Mouse (Mus musculus): ENCODE results near the gene Trmt11.
A peak's percentile ranks its signal among the peaks of the same experiment; 100 is the strongest.
"Not testable (repeated sequence)": the region's sequence is repeated elsewhere in the genome, so short reads cannot be mapped to it uniquely, and the experiment has no call there.

Trmt11 gene

GRCm38 (mm10) chr10:30555686-30556578 lies 44.6 kb downstream of the Trmt11 start:
- DNase-seq, result no peak

GRCm38 (mm10) chr10:30552377-30552776 lies 48.2 kb downstream of the Trmt11 start:
- DNase-seq, result no peak

DNA sequence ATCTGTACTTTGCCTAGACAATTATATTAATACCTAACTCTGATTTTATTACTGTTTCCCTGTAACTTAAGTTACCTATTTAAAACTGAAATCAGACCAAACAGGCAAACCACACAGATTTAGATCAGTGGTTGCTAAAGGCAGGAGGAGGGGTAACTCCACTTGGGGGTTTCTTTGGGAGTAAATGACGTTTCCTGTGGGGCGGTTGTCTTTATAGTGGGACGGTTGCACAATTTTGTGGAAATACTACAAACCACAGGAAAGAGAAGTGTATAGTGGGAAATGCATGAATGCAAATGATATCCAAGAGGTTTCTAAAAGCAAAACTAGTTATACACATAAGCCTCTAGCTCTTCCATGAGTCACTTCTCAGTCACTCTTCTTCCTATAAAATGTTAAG lies 50.6 kb downstream of the Trmt11 start:
- no peak for DNase-seq

GRCm38 (mm10) chr10:30538538-30538815 lies 62.1 kb downstream of the Trmt11 start:
- DNase-seq, result no peak

DNA sequence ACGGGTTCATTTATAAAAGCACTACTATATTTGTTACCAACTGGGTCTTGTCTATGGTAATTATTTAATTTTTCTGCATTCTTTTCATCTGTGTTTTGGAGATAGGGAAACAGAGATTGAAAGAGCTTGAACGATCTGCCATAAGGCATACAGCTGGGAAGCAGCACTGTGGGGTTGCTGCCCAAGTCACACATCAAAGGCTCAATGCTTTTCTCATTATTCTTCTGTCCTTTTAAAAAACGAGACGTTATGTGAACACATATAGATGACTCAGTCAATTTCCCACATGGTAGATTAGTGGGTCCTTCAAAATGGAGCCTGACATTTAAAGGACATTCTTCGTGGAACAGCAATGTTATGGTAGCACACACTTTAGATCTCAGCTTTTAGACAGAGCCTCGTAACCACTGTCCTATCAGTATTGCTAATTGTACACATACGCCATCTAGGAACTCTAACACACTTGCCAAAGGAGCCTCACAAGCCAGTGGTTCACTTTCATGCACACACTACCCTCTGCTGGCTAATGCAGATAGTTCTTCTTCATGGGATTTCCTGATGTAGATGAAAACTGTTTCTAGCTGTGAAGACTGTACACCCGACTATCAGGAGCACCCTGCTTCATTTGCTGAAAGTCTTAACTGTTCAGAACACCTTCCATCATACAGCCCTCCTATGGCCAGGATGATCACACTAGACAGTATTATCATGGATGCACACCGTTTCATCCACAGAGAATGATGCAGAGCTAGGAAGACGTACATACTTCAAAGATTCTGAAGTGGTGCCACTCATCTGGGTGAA lies 62.6 kb downstream of the Trmt11 start:
- no peak for DNase-seq

DNA sequence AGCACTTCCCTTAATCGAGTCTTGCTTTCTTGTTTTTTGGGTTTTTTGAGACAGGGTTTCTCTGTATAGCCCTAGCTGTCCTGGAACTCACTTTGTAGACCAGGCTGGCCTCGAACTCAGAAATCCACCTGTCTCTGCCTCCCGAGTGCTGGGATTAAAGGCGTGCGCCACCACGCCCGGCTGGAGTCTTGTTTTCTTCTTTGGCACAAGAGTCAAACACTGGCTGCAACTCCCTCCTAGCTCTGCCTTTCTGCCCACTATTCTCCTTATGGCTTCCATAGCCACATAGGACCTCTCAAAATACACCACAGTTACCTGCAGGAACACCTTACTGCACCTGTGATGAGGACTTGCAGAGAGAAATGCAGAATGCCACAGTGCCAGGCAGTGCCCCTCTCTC lies 64.6 kb downstream of the Trmt11 start:
- not testable (repeated sequence) for DNase-seq

- DNase-seq, result no peak
Observed at GRCm38 (mm10) chr10:30527122-30527521, 73.4 kb downstream of the Trmt11 start.

DNA sequence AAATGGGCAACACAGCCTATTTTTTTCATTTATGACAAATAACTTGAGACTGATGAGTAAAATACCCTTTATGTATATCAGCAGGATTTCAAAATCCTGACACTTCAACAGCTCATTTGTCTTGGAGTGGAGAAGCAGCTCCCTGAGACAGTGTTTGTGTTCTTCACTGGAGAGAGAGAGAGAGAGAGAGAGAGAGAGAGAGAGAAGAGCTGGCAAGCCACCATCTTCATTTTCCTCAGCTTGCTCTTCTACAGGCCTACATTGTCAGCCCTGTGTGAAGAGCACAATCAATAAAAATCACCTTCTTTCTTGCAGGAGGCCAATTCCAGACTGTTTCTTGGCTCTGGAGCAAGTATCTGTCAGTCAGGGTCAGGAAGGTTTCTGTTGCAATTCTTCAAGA lies 78.8 kb downstream of the Trmt11 start:
- DNase-seq, result no peak

DNA sequence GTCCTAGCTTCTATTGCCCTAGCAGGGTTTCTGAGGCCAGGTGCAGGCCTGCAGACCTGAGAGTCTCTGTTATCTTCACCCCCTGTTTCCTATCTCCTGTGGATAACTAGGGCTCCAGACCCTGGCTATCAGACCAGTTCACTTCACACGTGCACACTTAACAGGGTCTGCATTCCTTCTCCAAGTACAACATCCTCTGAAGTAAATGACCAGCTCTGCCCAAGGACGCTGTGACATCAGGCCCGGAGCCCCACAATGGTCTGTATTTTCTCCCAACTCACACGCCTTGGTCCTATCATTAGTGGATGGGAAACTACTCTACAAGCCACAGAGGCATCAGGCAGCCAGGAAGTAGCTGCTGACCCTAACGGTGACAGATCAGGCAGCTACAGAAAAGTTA lies 81.4 kb downstream of the Trmt11 start:
- DNase-seq, result no peak

- no peak for DNase-seq
Observed at GRCm38 (mm10) chr10:30517224-30517623, 83.3 kb downstream of the Trmt11 start.

DNA sequence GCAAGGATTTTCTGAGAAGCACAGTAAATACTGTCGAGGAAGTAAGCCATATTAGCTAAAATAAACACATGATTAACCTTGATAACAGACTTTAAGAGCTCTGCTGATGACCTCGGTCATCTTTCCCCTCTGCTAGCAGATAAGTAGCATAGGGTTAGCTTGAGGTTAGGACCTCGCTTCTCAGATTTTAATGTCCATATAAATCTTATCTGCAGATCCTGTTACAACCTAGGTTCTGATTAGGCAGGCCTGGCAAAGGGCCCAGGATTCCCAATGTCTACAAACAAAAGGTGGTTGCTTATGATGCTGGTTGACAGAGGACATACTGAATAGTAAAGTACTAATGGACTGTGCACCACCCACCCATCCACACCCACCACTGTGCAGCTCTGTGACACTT lies 83.8 kb downstream of the Trmt11 start:
- peak in 1 of 2 experiments; percentile 19 for DNase-seq

- DNase-seq, result no peak
Observed at GRCm38 (mm10) chr10:30504736-30505135, 95.8 kb downstream of the Trmt11 start.

- DNase-seq, result no peak
Observed at GRCm38 (mm10) chr10:30503168-30503567, 97.4 kb downstream of the Trmt11 start.

- no peak for DNase-seq
Observed at GRCm38 (mm10) chr10:30502718-30503117, 97.8 kb downstream of the Trmt11 start.

- not testable (repeated sequence) for DNase-seq
Observed at GRCm38 (mm10) chr10:30498223-30498622, 102.3 kb downstream of the Trmt11 start.

Data from kidney, postnatal 25 days (tissue).